Mouse (Mus musculus): Measurements from ENCODE around the gene Tdrkh. TPM values are rescaled to one million over a fixed set of nuclear protein-coding genes. Genes with fewer than 3 reads are reported as not detected.

The Tdrkh gene
- polyA plus RNA-seq, 1 experiment from 2014 or later = 51.5 TPM

GRCm38 (mm10) chr3:94383476-94383875 is 29.6 kb upstream of the Tdrkh start:
- no peak overlapping the region for H3K27ac ChIP-seq (ENCODE audit: low read depth, low read length)
- H3K9ac ChIP-seq (replicated peaks; ENCODE audit: low read depth, low read length) = no peak overlapping the region
- no peaks in the 10 kb centered on the region for H3K4me1 ChIP-seq (ENCODE audit: control insufficient read depth, insufficient read depth, low read length)
- no peak for ATAC-seq (ENCODE audit: low read depth)
- no peaks in the 10 kb centered on the region for H3K36me3 ChIP-seq (ENCODE audit: control insufficient read depth, insufficient read depth, low read length)
- 62% methylated on average over 3 of the region's 3 CpGs for WGBS
- H3K4me2 ChIP-seq (ENCODE audit: low read depth, low read length) = no peak overlapping the region
- H3K27me3 ChIP-seq (ENCODE audit: control insufficient read depth, insufficient read depth, low read length) = no peaks in the 10 kb centered on the region
- H3K4me3 ChIP-seq (ENCODE audit: low read depth, low read length) = no peak overlapping the region
- H3K9me3 ChIP-seq (ENCODE audit: control insufficient read depth, low read length) = no peaks in the 10 kb centered on the region

GRCm38 (mm10) chr3:94386671-94387070 is 26.4 kb upstream of the Tdrkh start:
- Histone ChIP-seq H3K9me3 (ENCODE audit: control insufficient read depth, low read length) (no peaks in the 10 kb centered on the region), H3K4me1 (ENCODE audit: control insufficient read depth, insufficient read depth, low read length) (no peaks in the 10 kb centered on the region), H3K27ac (ENCODE audit: low read depth, low read length) (no peak overlapping the region), H3K9ac (replicated peaks; ENCODE audit: low read depth, low read length) (no peak overlapping the region), H3K27me3 (ENCODE audit: control insufficient read depth, insufficient read depth, low read length) (no peaks in the 10 kb centered on the region), H3K36me3 (ENCODE audit: control insufficient read depth, insufficient read depth, low read length) (no peaks in the 10 kb centered on the region), H3K4me3 (ENCODE audit: low read depth, low read length) (no peak overlapping the region), H3K4me2 (ENCODE audit: low read depth, low read length) (no peak overlapping the region)
- no peak for ATAC-seq (ENCODE audit: low read depth)
- WGBS = 38% methylated on average over 4 of the region's 4 CpGs

GRCm38 (mm10) chr3:94387391-94387790 is 25.7 kb upstream of the Tdrkh start:
- Histone ChIP-seq H3K4me3 (ENCODE audit: low read depth, low read length) (no peak overlapping the region), H3K9me3 (ENCODE audit: control insufficient read depth, low read length) (no peaks in the 10 kb centered on the region), H3K4me1 (ENCODE audit: control insufficient read depth, insufficient read depth, low read length) (no peaks in the 10 kb centered on the region), H3K27ac (ENCODE audit: low read depth, low read length) (no peak overlapping the region), H3K4me2 (ENCODE audit: low read depth, low read length) (no peak overlapping the region), H3K9ac (replicated peaks; ENCODE audit: low read depth, low read length) (no peak overlapping the region), H3K27me3 (ENCODE audit: control insufficient read depth, insufficient read depth, low read length) (no peaks in the 10 kb centered on the region), H3K36me3 (ENCODE audit: control insufficient read depth, insufficient read depth, low read length) (no peaks in the 10 kb centered on the region)
- ATAC-seq (ENCODE audit: low read depth) = no peak
- 88% methylated on average over 10 of the region's 10 CpGs for WGBS

GRCm38 (mm10) chr3:94388047-94388446 is 25.0 kb upstream of the Tdrkh start:
- Histone ChIP-seq H3K9me3 (ENCODE audit: control insufficient read depth, low read length) (no peaks in the 10 kb centered on the region), H3K36me3 (ENCODE audit: control insufficient read depth, insufficient read depth, low read length) (no peaks in the 10 kb centered on the region), H3K4me2 (ENCODE audit: low read depth, low read length) (no peak overlapping the region), H3K27ac (ENCODE audit: low read depth, low read length) (no peak overlapping the region), H3K27me3 (ENCODE audit: control insufficient read depth, insufficient read depth, low read length) (no peaks in the 10 kb centered on the region), H3K4me3 (ENCODE audit: low read depth, low read length) (no peak overlapping the region), H3K4me1 (ENCODE audit: control insufficient read depth, insufficient read depth, low read length) (no peaks in the 10 kb centered on the region), H3K9ac (replicated peaks; ENCODE audit: low read depth, low read length) (no peak overlapping the region)
- WGBS = 83% methylated on average over 5 of the region's 5 CpGs
- no peak for ATAC-seq (ENCODE audit: low read depth)

GRCm38 (mm10) chr3:94389420-94389819 is 23.7 kb upstream of the Tdrkh start:
- no peak for ATAC-seq (ENCODE audit: low read depth)
- H3K4me3 ChIP-seq (ENCODE audit: low read depth, low read length) = no peak overlapping the region
- no peaks in the 10 kb centered on the region for H3K36me3 ChIP-seq (ENCODE audit: control insufficient read depth, insufficient read depth, low read length)
- no peak overlapping the region for H3K27ac ChIP-seq (ENCODE audit: low read depth, low read length)
- H3K4me1 ChIP-seq (ENCODE audit: control insufficient read depth, insufficient read depth, low read length) = peaks cover 3% of the 10 kb centered on the region; the same call in 1 of the 2 replicates
- H3K9me3 ChIP-seq (ENCODE audit: control insufficient read depth, low read length) = no peaks in the 10 kb centered on the region
- no peak overlapping the region for H3K9ac ChIP-seq (replicated peaks; ENCODE audit: low read depth, low read length)
- 97% methylated on average over 16 of the region's 16 CpGs for WGBS
- H3K27me3 ChIP-seq (ENCODE audit: control insufficient read depth, insufficient read depth, low read length) = no peaks in the 10 kb centered on the region
- no peak overlapping the region for H3K4me2 ChIP-seq (ENCODE audit: low read depth, low read length)

- 84% methylated on average over 5 of the region's 5 CpGs for WGBS
- Histone ChIP-seq H3K36me3 (ENCODE audit: control insufficient read depth, insufficient read depth, low read length) (no peaks in the 10 kb centered on the region), H3K9ac (replicated peaks; ENCODE audit: low read depth, low read length) (no peak overlapping the region), H3K27me3 (ENCODE audit: control insufficient read depth, insufficient read depth, low read length) (no peaks in the 10 kb centered on the region), H3K4me3 (ENCODE audit: low read depth, low read length) (no peak overlapping the region), H3K9me3 (ENCODE audit: control insufficient read depth, low read length) (no peaks in the 10 kb centered on the region), H3K27ac (ENCODE audit: low read depth, low read length) (no peak overlapping the region), H3K4me1 (ENCODE audit: control insufficient read depth, insufficient read depth, low read length) (peaks cover 3% of the 10 kb centered on the region; the same call in 1 of the 2 replicates), H3K4me2 (ENCODE audit: low read depth, low read length) (no peak overlapping the region)
- ATAC-seq (ENCODE audit: low read depth) = no peak
These were observed 22.1 kb upstream of the Tdrkh start for GRCm38 (mm10) chr3:94391001-94391400.

GRCm38 (mm10) chr3:94392128-94392527 is 20.9 kb upstream of the Tdrkh start:
- Histone ChIP-seq H3K27ac (ENCODE audit: low read depth, low read length) (no peak overlapping the region), H3K4me3 (ENCODE audit: low read depth, low read length) (no peak overlapping the region), H3K4me1 (ENCODE audit: control insufficient read depth, insufficient read depth, low read length) (peaks cover 3% of the 10 kb centered on the region; the same call in 1 of the 2 replicates), H3K36me3 (ENCODE audit: control insufficient read depth, insufficient read depth, low read length) (no peaks in the 10 kb centered on the region), H3K27me3 (ENCODE audit: control insufficient read depth, insufficient read depth, low read length) (no peaks in the 10 kb centered on the region), H3K9me3 (ENCODE audit: control insufficient read depth, low read length) (no peaks in the 10 kb centered on the region), H3K4me2 (ENCODE audit: low read depth, low read length) (no peak overlapping the region), H3K9ac (replicated peaks; ENCODE audit: low read depth, low read length) (no peak overlapping the region)
- no peak for ATAC-seq (ENCODE audit: low read depth)
- WGBS = 87% methylated on average over 2 of the region's 2 CpGs

- Histone ChIP-seq H3K27me3 (ENCODE audit: control insufficient read depth, insufficient read depth, low read length) (no peaks in the 10 kb centered on the region), H3K4me3 (ENCODE audit: low read depth, low read length) (no peak overlapping the region), H3K4me2 (ENCODE audit: low read depth, low read length) (no peak overlapping the region), H3K9me3 (ENCODE audit: control insufficient read depth, low read length) (no peaks in the 10 kb centered on the region), H3K4me1 (ENCODE audit: control insufficient read depth, insufficient read depth, low read length) (peaks cover 3% of the 10 kb centered on the region; the same call in 1 of the 2 replicates), H3K36me3 (ENCODE audit: control insufficient read depth, insufficient read depth, low read length) (no peaks in the 10 kb centered on the region), H3K27ac (ENCODE audit: low read depth, low read length) (no peak overlapping the region), H3K9ac (replicated peaks; ENCODE audit: low read depth, low read length) (no peak overlapping the region)
- WGBS = 41% methylated on average over 4 of the region's 4 CpGs
- ATAC-seq (ENCODE audit: low read depth) = peak; percentile 66
These were observed 20.0 kb upstream of the Tdrkh start for GRCm38 (mm10) chr3:94393049-94393448.

GRCm38 (mm10) chr3:94396336-94396735 is 16.7 kb upstream of the Tdrkh start:
- Histone ChIP-seq H3K9ac (replicated peaks; ENCODE audit: low read depth, low read length) (no peak overlapping the region), H3K4me2 (ENCODE audit: low read depth, low read length) (no peak overlapping the region), H3K36me3 (ENCODE audit: control insufficient read depth, insufficient read depth, low read length) (no peaks in the 10 kb centered on the region), H3K4me3 (ENCODE audit: low read depth, low read length) (no peak overlapping the region), H3K27ac (ENCODE audit: low read depth, low read length) (no peak overlapping the region), H3K27me3 (ENCODE audit: control insufficient read depth, insufficient read depth, low read length) (no peaks in the 10 kb centered on the region), H3K4me1 (ENCODE audit: control insufficient read depth, insufficient read depth, low read length) (peaks cover 3% of the 10 kb centered on the region; the same call in 1 of the 2 replicates), H3K9me3 (ENCODE audit: control insufficient read depth, low read length) (no peaks in the 10 kb centered on the region)
- WGBS = 82% methylated on average over 1 of the region's 1 CpGs
- no peak for ATAC-seq (ENCODE audit: low read depth)

All from neural tube, embryonic 14.5 days (tissue).